Mouse (Mus musculus) heart, postnatal 0 days (tissue): ENCODE data around the gene Cdh1. TPM values are rescaled to one million over a fixed set of nuclear protein-coding genes. Genes with fewer than 3 reads are reported as not detected.

Experiments used
- ATAC-seq: fragments of 200-750 bp; cut with Nextera tagmentation; 2 replicates; pipeline ENCODE4 v1.8.0; 2017; ENCODE audit warnings: low read depth, moderate number of reproducible peaks, moderate library complexity; ENCODE audit not compliant: insufficient read depth
- DNase-seq: peaks from one replicate; pipeline ENCODE4 v3.0.0-alpha.2; 2016; ENCODE audit warnings: low spot score
- H3K27ac ChIP-seq: fragments of 300-500 bp; sonication (generic); 2 replicates; pipeline ENCODE4 v1.5.1; 2014; ENCODE audit warnings: low read depth, mild to moderate bottlenecking
- H3K27me3 ChIP-seq: fragments of 300-500 bp; sonication (generic); 2 replicates; pipeline ENCODE4 v1.6.1; 2014; ENCODE audit warnings: low read length, mixed read lengths; ENCODE audit not compliant: control insufficient read depth, insufficient read depth
- H3K36me3 ChIP-seq: fragments of 300-500 bp; sonication (generic); replicated peaks from 2 replicates; pipeline ENCODE4 v1.6.1; 2014; ENCODE audit warnings: low read length, mixed read lengths; ENCODE audit not compliant: control insufficient read depth, insufficient read depth
- H3K4me1 ChIP-seq: fragments of 300-500 bp; sonication (generic); 2 replicates; pipeline ENCODE4 v1.6.1; 2014; ENCODE audit warnings: antibody characterized with exemption; ENCODE audit not compliant: control insufficient read depth, insufficient read depth
- H3K4me2 ChIP-seq: fragments of 300-500 bp; sonication (generic); 2 replicates; pipeline ENCODE4 v1.6.1; 2014; ENCODE audit warnings: low read depth, mild to moderate bottlenecking, low read length, moderate library complexity
- H3K4me3 ChIP-seq: fragments of 300-500 bp; sonication (generic); 2 replicates; pipeline ENCODE4 v1.5.1; 2014; ENCODE audit warnings: low read depth, low read length
- H3K9ac ChIP-seq: fragments of 300-500 bp; sonication (generic); replicated peaks from 2 replicates; pipeline ENCODE4 v1.6.1; 2014; ENCODE audit warnings: low read depth, low read length, mixed read lengths
- H3K9me3 ChIP-seq: fragments of 300-500 bp; sonication (generic); replicated peaks from 2 replicates; pipeline ENCODE4 v1.6.1; 2016; ENCODE audit warnings: low read length; ENCODE audit not compliant: control insufficient read depth
- CTCF ChIP-seq: IDR thresholded peaks from 2 replicates; pipeline ENCODE4 v1.5.1; 2016; ENCODE audit warnings: antibody characterized with exemption, control low read depth, low read depth
- EP300 ChIP-seq: IDR thresholded peaks from 2 replicates; pipeline ENCODE4 v1.6.1; 2016; ENCODE audit warnings: antibody characterized with exemption, low read depth
- WGBS: fragments of 180-500 bp; shearing (Covaris S2); extraction: QIAGEN DNeasy Blood & Tissue Kit; methylation state at CpG from one replicate; pipeline ENCODE4 v1.1.7; 2014; 5-methylcytosine and 5-hydroxymethylcytosine counted together
- polyA plus RNA-seq: library from polyadenylated mRNA; unstranded; fragments of >200 nt; fragmentation: Nextera tagmentation; extraction: Ambion mirVana; gene quantifications from 2 replicates; pipeline ENCODE4 v1.2.1, GENCODE M21; 2015
- total RNA-seq: library from RNA; depleted of rRNA; stranded (reverse); fragments of >200 nt; gene quantifications from 2 replicates; pipeline ENCODE4 v1.2.3, GENCODE M21; 2014; ENCODE audit warnings: low replicate concordance

Gene Cdh1
- total and polyA plus RNA-seq, 2 experiments from 2014 or later = 0.19 to 1.9 TPM

DNA sequence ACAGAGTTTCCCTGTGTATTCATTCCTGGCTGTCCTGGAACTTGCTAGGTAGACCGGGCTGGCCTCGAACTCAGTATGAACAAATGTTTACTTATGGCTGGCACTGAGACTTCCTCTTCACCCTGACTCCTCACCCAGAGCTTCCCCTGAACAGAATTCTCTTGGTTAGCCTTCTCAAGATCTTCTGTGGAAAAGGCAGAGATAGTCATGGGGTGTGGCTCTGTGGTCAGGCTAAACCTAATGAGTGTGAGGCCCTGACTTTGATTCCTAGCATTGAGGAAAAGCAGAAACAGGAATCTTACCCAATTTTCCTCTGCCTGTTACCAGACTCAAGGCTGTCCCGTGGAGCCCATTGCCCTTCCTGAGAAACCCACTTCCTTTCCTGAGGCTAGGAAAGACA is 8.9 kb downstream of the Cdh1 start:
- WGBS = 64% methylated on average over 3 of the region's 3 CpGs
- no peak overlapping the region for H3K9ac ChIP-seq

GRCm38 (mm10) chr8:106614704-106615103 is 11.6 kb downstream of the Cdh1 start:
- 51% methylated on average over 5 of the region's 5 CpGs for WGBS
- no peak overlapping the region for H3K4me3 ChIP-seq
- ATAC-seq = no peak

More for the DNA sequence above, 8.9 kb downstream of the Cdh1 start:
- H3K4me1 ChIP-seq = no peaks in the 10 kb centered on the region
- TF ChIP-seq EP300 = no peak
- no peaks in the 10 kb centered on the region for H3K36me3 ChIP-seq
- no peak overlapping the region for H3K27ac ChIP-seq
- DNase-seq = no peak
- no peaks in the 10 kb centered on the region for H3K9me3 ChIP-seq
- no peak for ATAC-seq
- peaks cover 4% of the 10 kb centered on the region for H3K27me3 ChIP-seq
- H3K4me3 ChIP-seq = no peak overlapping the region
- H3K4me2 ChIP-seq = no peak overlapping the region

DNA sequence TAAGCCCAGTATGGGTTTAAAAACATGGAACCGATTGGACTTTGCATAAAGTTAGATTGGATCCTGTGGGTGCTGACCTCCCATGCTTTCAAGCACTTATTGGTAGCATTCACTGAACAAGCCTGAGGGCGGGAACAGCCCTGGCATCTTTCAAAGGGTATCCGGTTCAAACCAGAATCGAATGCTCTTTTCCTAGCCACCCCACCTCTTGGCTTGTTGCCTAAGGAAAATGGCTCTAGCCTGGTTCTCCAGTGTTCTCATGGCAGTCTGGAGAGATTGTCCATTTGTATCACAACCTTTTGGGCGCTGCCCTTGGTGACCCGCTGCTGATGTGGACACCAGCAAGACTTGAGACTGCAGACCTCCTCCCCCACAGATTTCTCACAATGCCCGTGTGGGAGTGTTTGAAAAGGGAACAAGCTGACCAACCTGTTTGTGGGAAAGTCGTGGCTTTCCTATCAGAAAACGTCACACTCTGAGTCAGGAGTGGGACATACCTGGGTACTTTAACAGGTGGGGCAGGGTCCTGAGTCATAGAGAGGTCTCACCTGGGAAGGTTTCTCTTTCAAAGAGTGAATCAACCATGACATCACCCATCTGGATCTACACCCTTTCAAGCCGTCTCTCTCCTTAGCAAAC is 12.6 kb downstream of the Cdh1 start:
- Histone ChIP-seq H3K4me3 (no peak overlapping the region), H3K27ac (no peak overlapping the region), H3K36me3 (no peaks in the 10 kb centered on the region), H3K4me2 (no peak overlapping the region), H3K9me3 (no peaks in the 10 kb centered on the region), H3K9ac (no peak overlapping the region), H3K4me1 (no peaks in the 10 kb centered on the region), H3K27me3 (no peaks in the 10 kb centered on the region)
- DNase-seq = no peak
- ATAC-seq = no peak
- 72% methylated on average over 10 of the region's 10 CpGs for WGBS
- TF ChIP-seq CTCF (no peak), EP300 (no peak)

More at GRCm38 (mm10) chr8:106614704-106615103, 11.6 kb downstream of the Cdh1 start:
- no peaks in the 10 kb centered on the region for H3K27me3 ChIP-seq
- no peak overlapping the region for H3K4me2 ChIP-seq
- no peak overlapping the region for H3K27ac ChIP-seq
- H3K36me3 ChIP-seq = no peaks in the 10 kb centered on the region
- no peak overlapping the region for H3K9ac ChIP-seq
- H3K4me1 ChIP-seq = no peaks in the 10 kb centered on the region
- no peaks in the 10 kb centered on the region for H3K9me3 ChIP-seq
- no peak for DNase-seq
- TF ChIP-seq CTCF = no peak
- TF ChIP-seq EP300 = no peak

GRCm38 (mm10) chr8:106616679-106617078 is 13.5 kb downstream of the Cdh1 start:
- Histone ChIP-seq H3K27ac (no peak overlapping the region), H3K36me3 (no peaks in the 10 kb centered on the region), H3K4me3 (no peak overlapping the region), H3K4me1 (no peaks in the 10 kb centered on the region), H3K27me3 (no peaks in the 10 kb centered on the region), H3K9me3 (no peaks in the 10 kb centered on the region), H3K4me2 (no peak overlapping the region), H3K9ac (no peak overlapping the region)
- no peak for DNase-seq
- ATAC-seq = no peak
- 49% methylated on average over 4 of the region's 4 CpGs for WGBS
- TF ChIP-seq EP300 = no peak
- no peak for TF ChIP-seq CTCF

GRCm38 (mm10) chr8:106617196-106617595 is 14.0 kb downstream of the Cdh1 start:
- WGBS = 58% methylated on average over 6 of the region's 6 CpGs
- no peaks in the 10 kb centered on the region for H3K27me3 ChIP-seq
- no peak overlapping the region for H3K4me2 ChIP-seq
- ATAC-seq (no peak), DNase-seq (no peak)
- H3K27ac ChIP-seq = no peak overlapping the region
- H3K36me3 ChIP-seq = no peaks in the 10 kb centered on the region
- H3K4me1 ChIP-seq = no peaks in the 10 kb centered on the region
- H3K9me3 ChIP-seq = no peaks in the 10 kb centered on the region
- H3K9ac ChIP-seq = no peak overlapping the region
- no peak overlapping the region for H3K4me3 ChIP-seq
- no peak for TF ChIP-seq EP300
- TF ChIP-seq CTCF = no peak

DNA sequence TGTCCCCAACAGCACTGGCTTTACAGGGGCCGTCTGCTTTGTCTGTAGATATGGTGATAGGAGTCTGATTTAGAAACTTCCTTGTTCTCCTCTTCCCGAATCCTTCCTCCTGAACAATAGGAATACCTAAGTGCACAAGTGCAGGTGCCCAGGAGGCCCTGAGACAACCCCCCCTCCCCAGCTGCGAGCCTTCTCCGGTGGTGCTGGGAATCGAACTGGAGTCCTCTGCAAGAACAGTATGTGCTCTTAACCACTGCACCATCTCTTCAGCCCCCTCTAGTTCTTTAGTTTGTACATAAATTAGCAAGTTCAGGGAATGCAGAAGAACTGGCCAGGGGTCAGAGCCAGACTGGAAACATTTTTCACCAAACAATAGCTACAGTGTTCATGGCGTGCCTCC is 14.7 kb downstream of the Cdh1 start:
- TF ChIP-seq EP300 (no peak), CTCF (no peak)
- 77% methylated on average over 6 of the region's 6 CpGs for WGBS
- H3K27ac ChIP-seq = no peak overlapping the region
- H3K9ac ChIP-seq = no peak overlapping the region
- H3K27me3 ChIP-seq = no peaks in the 10 kb centered on the region
- DNase-seq = no peak
- no peaks in the 10 kb centered on the region for H3K9me3 ChIP-seq
- ATAC-seq = no peak
- H3K4me1 ChIP-seq = no peaks in the 10 kb centered on the region
- no peak overlapping the region for H3K4me3 ChIP-seq
- H3K4me2 ChIP-seq = no peak overlapping the region
- no peaks in the 10 kb centered on the region for H3K36me3 ChIP-seq
